Mouse (Mus musculus) kidney, adult 9 months (tissue): ENCODE measurements around the gene Lrig3.

ENCODE experiments used
- DNase-seq: peaks from one replicate; pipeline ENCODE4 v3.0.0; 2022

Gene Lrig3

GRCm38 (mm10) chr10:126002818-126003506 is 37.0 kb downstream of the Lrig3 start:
- DNase-seq = peak; percentile 79

DNA sequence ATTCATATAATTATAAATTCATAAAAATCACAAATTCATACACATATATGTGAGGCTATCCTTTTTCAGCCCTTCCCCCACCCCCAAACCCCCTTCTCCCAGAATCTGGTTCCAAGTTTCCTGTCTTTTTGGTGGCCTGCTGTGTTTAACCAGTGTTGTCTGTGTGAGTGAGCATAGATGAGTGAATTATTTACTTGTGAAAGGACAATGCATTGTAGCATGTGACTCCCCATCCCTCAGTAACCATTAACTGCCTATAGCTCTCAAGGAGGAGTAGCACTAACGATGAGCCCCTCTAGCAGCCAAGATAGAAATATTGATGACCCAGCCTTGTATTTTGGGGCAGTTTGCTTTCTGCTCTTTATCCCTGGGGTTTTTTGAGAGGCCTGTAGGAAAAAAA is 37.9 kb downstream of the Lrig3 start:
- peak; percentile 51 for DNase-seq

- DNase-seq = no peak
These were observed 47.7 kb downstream of the Lrig3 start for GRCm38 (mm10) chr10:126013667-126014066.

DNA sequence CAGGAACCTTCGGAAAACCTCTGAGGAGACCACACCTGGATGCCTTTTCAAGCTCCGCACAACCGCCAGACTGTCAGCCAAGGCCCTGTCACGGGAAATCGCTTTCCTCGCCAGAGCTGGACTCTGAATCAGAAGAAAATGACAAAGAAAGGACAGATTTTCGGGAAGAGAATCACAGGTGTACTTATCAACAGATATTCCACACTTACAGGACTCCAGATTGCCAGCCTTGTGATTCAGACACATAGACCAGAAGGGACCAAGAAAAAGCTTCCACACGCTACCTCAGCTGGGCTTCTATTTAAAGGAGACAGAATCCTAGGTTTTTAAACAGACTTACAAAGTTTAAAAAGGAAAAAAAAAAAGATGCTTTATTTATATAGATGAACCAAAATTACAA is 48.7 kb downstream of the Lrig3 start:
- DNase-seq = no peak

- DNase-seq = no peak
These were observed 49.7 kb downstream of the Lrig3 start for GRCm38 (mm10) chr10:126015644-126016043.

GRCm38 (mm10) chr10:126019350-126019991 is 53.5 kb downstream of the Lrig3 start:
- no peak for DNase-seq

DNA sequence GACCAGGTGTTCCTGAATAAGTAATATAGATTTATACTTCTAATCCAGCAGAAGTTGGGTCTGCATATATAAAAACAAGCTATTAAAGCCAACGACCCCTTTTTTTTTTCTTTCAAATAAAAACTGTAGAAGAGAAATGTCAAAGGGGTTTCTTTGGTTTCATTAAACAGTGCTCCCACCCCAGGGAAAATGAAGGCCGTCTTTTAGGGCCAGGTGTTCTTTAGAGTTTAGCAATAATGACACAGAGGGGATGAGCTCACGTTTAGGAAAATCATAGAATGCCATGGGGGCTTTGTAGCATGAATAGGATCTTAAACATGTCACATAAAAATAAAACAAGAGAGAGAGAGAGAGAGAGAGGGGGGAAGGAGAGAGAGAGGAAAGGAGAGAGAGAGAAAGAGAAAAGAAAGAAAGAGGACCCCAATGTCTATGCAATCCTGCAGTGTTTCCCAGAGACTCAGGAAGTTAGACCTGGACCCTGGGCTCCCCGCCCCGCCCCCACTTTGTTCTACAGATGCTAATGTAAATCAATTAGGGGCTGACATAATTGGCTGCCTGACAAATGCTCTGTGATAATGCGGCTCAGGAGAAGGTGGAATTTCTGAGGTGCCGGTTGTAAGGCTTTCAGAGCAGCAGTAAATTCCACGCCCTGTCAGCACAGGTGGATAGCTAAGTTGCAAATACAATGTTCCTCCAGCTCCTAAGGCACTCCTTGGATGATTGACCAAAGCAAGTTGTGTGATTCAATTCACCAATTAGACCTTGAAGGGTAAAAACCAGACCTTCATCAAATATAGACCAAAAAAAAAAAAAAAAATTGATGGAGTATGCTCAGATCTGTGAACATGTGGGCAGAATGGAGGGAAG is 62.8 kb downstream of the Lrig3 start:
- no peak for DNase-seq

- DNase-seq = no peak
These were observed 63.6 kb downstream of the Lrig3 start for GRCm38 (mm10) chr10:126029441-126030114.

GRCm38 (mm10) chr10:126056881-126057280 is 90.9 kb downstream of the Lrig3 start:
- DNase-seq = no peak

DNA sequence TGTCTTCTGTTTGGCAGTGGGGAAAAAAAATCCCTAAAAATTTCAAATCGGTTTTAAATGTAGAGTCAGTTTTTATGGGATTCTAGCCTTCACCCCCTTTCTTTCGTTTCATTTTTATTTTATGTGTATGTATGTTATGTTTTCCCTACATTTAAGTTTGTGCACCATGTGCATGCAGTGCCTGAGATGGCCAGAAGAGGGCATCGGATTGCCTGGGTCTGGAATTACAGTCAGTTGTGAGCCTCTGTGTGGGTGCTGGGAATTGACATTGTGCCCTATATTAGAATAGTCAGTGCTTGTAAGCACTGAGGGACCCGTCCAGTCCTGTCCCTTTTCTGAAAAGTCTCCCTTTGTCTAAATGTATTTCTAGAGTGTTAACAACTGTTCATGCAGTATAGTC is 96.8 kb downstream of the Lrig3 start:
- no peak for DNase-seq
